Mouse (Mus musculus) small intestine, adult 2 months (tissue): ENCODE measurements around the gene Whrn.

Source experiments
- CTCF ChIP-seq: fragments of 200-500 bp; IDR thresholded peaks from 2 replicates; pipeline ENCODE4 v1.5.1; 2012; ENCODE audit warnings: low read depth, mild to moderate bottlenecking, control low read depth, inconsistent platforms, low read length, moderate library complexity, mixed read lengths; ENCODE audit not compliant: insufficient replicate concordance, insufficient read length; ENCODE audit errors: extremely low read depth
- POLR2A ChIP-seq: fragments of 200-500 bp; IDR thresholded peaks from 2 replicates; pipeline ENCODE4 v1.6.1; 2012; ENCODE audit warnings: low read depth, mild to moderate bottlenecking, control low read depth, inconsistent platforms, low read length, moderate library complexity

GRCm38 (mm10) chr4:63495915-63496278, at the start of gene Whrn:
- peak; percentile 42; the same call in 1 of the 2 replicates for TF ChIP-seq POLR2A
- no peak for TF ChIP-seq CTCF
